In genomic region chr14:22226205-22226604, GRCm38 (mm10) we compare ENCODE assay signal across 22 mouse cellular contexts.
DNase-seq lines count a peak whose midpoint lies in the region; ATAC-seq and TF ChIP-seq lines count a peak whose summit lies in the region.
"Had no signal": no experiment of that assay in that cellular context is flagged by ENCODE, and none has a peak within 500 bp of the region (broad histone marks: within the 10 kb centered on the region; RNA-seq: fewer than 3 reads in every experiment).

No protein-coding gene starts in this region.

- H3K9me3 ChIP-seq in heart, embryonic 11.5 days (replicated peaks; ENCODE audit: control insufficient read depth, low read length), result no peaks in the 10 kb centered on the region
- no peaks in the 10 kb centered on the region for H3K9me3 ChIP-seq in MEL (replicated peaks; ENCODE audit: insufficient read depth, low read length)
- no peaks in the 10 kb centered on the region for H3K9me3 ChIP-seq in liver, embryonic 16.5 days (replicated peaks; ENCODE audit: control insufficient read depth, low read length)
- H3K9me3 ChIP-seq: embryonic facial prominence, embryonic 10.5 days; heart, embryonic 12.5 days; midbrain, embryonic 13.5 days had no signal

- peak; percentile 87 to 90 for TF ChIP-seq EP300 in MEL (IDR thresholded peaks at IDR 0.05; ENCODE audit: low read depth in 1 of 2, low read length in 2 of 2)

- H3K9ac ChIP-seq in heart, embryonic 11.5 days (ENCODE audit: low read depth, low read length), result no peak overlapping the region
- H3K9ac ChIP-seq in MEL (ENCODE audit: control insufficient read depth, low read depth, low read length, poor library complexity, severe bottlenecking), result no peak overlapping the region
- no peak overlapping the region for H3K9ac ChIP-seq in liver, embryonic 16.5 days (ENCODE audit: low read depth, low read length)
- H3K9ac ChIP-seq: heart, embryonic 12.5 days; midbrain, embryonic 13.5 days had no signal

- H3K27ac ChIP-seq in heart, embryonic 11.5 days (ENCODE audit: low read depth, low read length), result no peak overlapping the region
- peak overlapping the region; percentile 90 for H3K27ac ChIP-seq in MEL (ENCODE audit: control insufficient read depth, low read depth, low read length)
- peak overlapping the region; percentile 55; the same call in 1 of the 2 replicates for H3K27ac ChIP-seq in liver, embryonic 16.5 days (ENCODE audit: low read length)
- H3K27ac ChIP-seq: embryonic facial prominence, embryonic 10.5 days; gastrocnemius, adult 2 months; hindbrain, postnatal 0 days; kidney, postnatal 0 days; midbrain, embryonic 13.5 days had no signal

- TF ChIP-seq POLR2A in MEL (IDR thresholded peaks at IDR 0.05; ENCODE audit: control insufficient read depth in 1 of 2, insufficient read depth in 1 of 2, low read depth in 1 of 2, low read length in 2 of 2, poor library complexity in 1 of 2), result no peak

- no peak overlapping the region for H3K4me3 ChIP-seq in heart, embryonic 11.5 days (ENCODE audit: low read depth, low read length)
- no peak overlapping the region for H3K4me3 ChIP-seq in MEL (ENCODE audit: control insufficient read depth in 1 of 2, insufficient read depth in 1 of 2, low read depth in 2 of 2, low read length in 2 of 2)
- no peak overlapping the region for H3K4me3 ChIP-seq in liver, embryonic 16.5 days (ENCODE audit: low read depth, low read length)
- H3K4me3 ChIP-seq: embryonic facial prominence, embryonic 10.5 days; gastrocnemius, adult 2 months; heart, embryonic 12.5 days; midbrain, embryonic 13.5 days had no signal

- H3K4me2 ChIP-seq in heart, embryonic 11.5 days, result no peak overlapping the region
- H3K4me2 ChIP-seq in liver, embryonic 16.5 days (ENCODE audit: low read depth, low read length), result peak overlapping the region; percentile 10; the same call in 1 of the 2 replicates
- H3K4me2 ChIP-seq: heart, embryonic 12.5 days; midbrain, embryonic 13.5 days had no signal

- DNase-seq in heart, adult 11 months, result peak; percentile 10
- peak; percentile 66 for DNase-seq in MEL (ENCODE audit: low read depth, low spot score)
- DNase-seq in cerebellum, postnatal 4 days (ENCODE audit: low spot score in 2 of 2), result no peak
- no peak for DNase-seq in adrenal gland, adult 18-20 months (ENCODE audit: low spot score in 2 of 2)
- no peak for DNase-seq in cerebellum, postnatal 14 days
- DNase-seq: adrenal gland, adult 2 months; cerebellum, adult 2 months; gastrocnemius, adult 2 months; heart, postnatal 14 days; layer of hippocampus, adult 9-11 months; lung, postnatal 10 days; thymus, postnatal 14 days had no signal

- no peak for ATAC-seq in heart, embryonic 11.5 days (replicated peaks; ENCODE audit: insufficient number of reproducible peaks, low FRiP score, low TSS enrichment)
- peak; percentile 69 for ATAC-seq in erythroblast, adult 5-6 weeks (replicated peaks; ENCODE audit: low FRiP score, poor library complexity, severe bottlenecking)
- peak; percentile 91 for ATAC-seq in liver, embryonic 16.5 days (ENCODE audit: low read depth)
- ATAC-seq: hindbrain, postnatal 0 days; intestine, embryonic 16.5 days; midbrain, embryonic 13.5 days; Patski had no signal

- TF ChIP-seq RAD21 in MEL (IDR thresholded peaks at IDR 0.05; ENCODE audit: low read depth, low read length), result no peak

- H3K36me3 ChIP-seq in heart, embryonic 11.5 days (ENCODE audit: control insufficient read depth, insufficient read depth, low read length), result no peaks in the 10 kb centered on the region
- H3K36me3 ChIP-seq in MEL (ENCODE audit: control insufficient read depth in 1 of 2, insufficient read depth in 2 of 2, low read length in 2 of 2), result peaks cover 0 to 23% of the 10 kb centered on the region in 2 experiments; a peak in 2 of 4 replicates
- no peaks in the 10 kb centered on the region for H3K36me3 ChIP-seq in liver, embryonic 16.5 days (ENCODE audit: control insufficient read depth, insufficient read depth)
- H3K36me3 ChIP-seq: embryonic facial prominence, embryonic 10.5 days; heart, embryonic 12.5 days; midbrain, embryonic 13.5 days had no signal

- H3K4me1 ChIP-seq in heart, embryonic 11.5 days (ENCODE audit: control insufficient read depth, insufficient read depth, low read length), result no peaks in the 10 kb centered on the region
- H3K4me1 ChIP-seq in MEL (ENCODE audit: control insufficient read depth in 1 of 2, insufficient read depth in 2 of 2, low read length in 2 of 2), result peaks cover 13 to 27% of the 10 kb centered on the region in 2 experiments
- H3K4me1 ChIP-seq in liver, embryonic 16.5 days (ENCODE audit: control insufficient read depth, low read depth, low read length), result peaks cover 14% of the 10 kb centered on the region
- H3K4me1 ChIP-seq: embryonic facial prominence, embryonic 10.5 days; midbrain, embryonic 13.5 days had no signal

- no peaks in the 10 kb centered on the region for H3K79me2 ChIP-seq in MEL (ENCODE audit: control insufficient read depth, insufficient read depth, low read length, poor library complexity)

- H3K27me3 ChIP-seq in heart, embryonic 11.5 days (ENCODE audit: control insufficient read depth, insufficient read depth, low read length), result no peaks in the 10 kb centered on the region
- no peaks in the 10 kb centered on the region for H3K27me3 ChIP-seq in MEL (ENCODE audit: control insufficient read depth in 1 of 2, insufficient read depth in 2 of 2, low read length in 2 of 2)
- no peaks in the 10 kb centered on the region for H3K27me3 ChIP-seq in liver, embryonic 16.5 days (ENCODE audit: control insufficient read depth, insufficient read depth, low read depth, low read length)
- H3K27me3 ChIP-seq: heart, embryonic 12.5 days; midbrain, embryonic 13.5 days; Patski had no signal

- TF ChIP-seq CTCF in MEL (IDR thresholded peaks at IDR 0.05 in 2 of 3, conservative IDR thresholded peaks at IDR 0.05 in 1 of 3; ENCODE audit: control insufficient read depth in 1 of 3, insufficient read depth in 1 of 3, low read depth in 2 of 3, low read length in 3 of 3, poor library complexity in 1 of 3, severe bottlenecking in 1 of 3), result no peak

- 25% methylated on average over 2 of the region's 2 CpGs for WGBS in heart, embryonic 11.5 days (ENCODE audit: insufficient replicate concordance)
- WGBS in liver, embryonic 16.5 days (ENCODE audit: insufficient replicate concordance), result 12% methylated on average over 2 of the region's 2 CpGs

TF ChIP-seq in MEL, 35 proteins besides CTCF, POLR2A, EP300 and RAD21:
- no peak for TF ChIP-seq MEF2A (IDR thresholded peaks at IDR 0.05; ENCODE audit: extremely low read depth, insufficient replicate concordance, low read depth, low read length, poor library complexity, severe bottlenecking)
- TF ChIP-seq BHLHE40 (IDR thresholded peaks at IDR 0.05; ENCODE audit: borderline replicate concordance, low read depth, low read length), result peak; percentile 83; the same call in 1 of the 2 replicates
- TF ChIP-seq TCF12 (IDR thresholded peaks at IDR 0.05; ENCODE audit: low read depth, low read length), result peak; percentile 94
- TF ChIP-seq ZNF384 (IDR thresholded peaks at IDR 0.05; ENCODE audit: low read depth, low read length), result peak; percentile 93
- TF ChIP-seq RCOR1 (IDR thresholded peaks at IDR 0.05; ENCODE audit: low read depth, low read length), result peak; percentile 59; the same call in 1 of the 2 replicates
- TF ChIP-seq MYC (IDR thresholded peaks at IDR 0.05; ENCODE audit: low read depth, low read length), result peak; percentile 41; the same call in 1 of the 2 replicates
- TF ChIP-seq ETS1 (IDR thresholded peaks at IDR 0.05; ENCODE audit: low read depth, low read length), result peak; percentile 93
- peak; percentile 75 for TF ChIP-seq TAL1 (IDR thresholded peaks at IDR 0.05; ENCODE audit: low read length)
- no peak for TF ChIP-seq NELFE (IDR thresholded peaks at IDR 0.05; ENCODE audit: low read depth, low read length)
- TF ChIP-seq GATA1 (IDR thresholded peaks at IDR 0.05; ENCODE audit: low read depth, low read length), result peak; percentile 93

Comparison
In these comparisons a context has a peak if more than half of its experiments do, and no peak if none do; other contexts are left out.
1. DNase-seq: peak in heart, adult 11 months (single experiment) and MEL (single experiment); none in cerebellum, postnatal 4 days (0 of 2), adrenal gland, adult 18-20 months (0 of 2) and cerebellum, postnatal 14 days (0 of 2).